Mouse (Mus musculus) kidney, postnatal 36 days (tissue): ENCODE data around the gene AC140267.1.
A peak's percentile ranks its signal among the peaks of the same experiment; 100 is the strongest.

Source experiments
- DNase-seq, 2 experiments: peaks; one replicate each; pipeline ENCODE4 v3.0.0; 2021 to 2022; ENCODE audit warnings: mixed read lengths in 2 of 2

Gene AC140267.1

GRCm38 (mm10) chr15:80235535-80235934 lies at the start of gene AC140267.1:
Gene AC140267.1 (plus strand): TSS chr15:80235835.
- DNase-seq = no peak

- DNase-seq = peak; percentile 77 to 89
Measured at GRCm38 (mm10) chr15:80188927-80189326, 46.7 kb upstream of the AC140267.1 start.

GRCm38 (mm10) chr15:80190075-80190474 lies 45.6 kb upstream of the AC140267.1 start:
- DNase-seq = peak; percentile 84 to 87

GRCm38 (mm10) chr15:80191585-80192245 lies 43.9 kb upstream of the AC140267.1 start:
- DNase-seq = peak; percentile 63 to 87

- DNase-seq = no peak
Measured at GRCm38 (mm10) chr15:80192246-80192585, 43.4 kb upstream of the AC140267.1 start.

GRCm38 (mm10) chr15:80192847-80193246 lies 42.8 kb upstream of the AC140267.1 start:
- DNase-seq = peak; percentile 56 to 59

GRCm38 (mm10) chr15:80199556-80199955 lies 36.1 kb upstream of the AC140267.1 start:
- no peak for DNase-seq

- peak; percentile 65 to 82 for DNase-seq
Measured at GRCm38 (mm10) chr15:80202111-80202775, 33.4 kb upstream of the AC140267.1 start.

GRCm38 (mm10) chr15:80203406-80203805 lies 32.2 kb upstream of the AC140267.1 start:
- DNase-seq = peak in 1 of 2 experiments; percentile 73

GRCm38 (mm10) chr15:80206057-80206565 lies 29.5 kb upstream of the AC140267.1 start:
- DNase-seq = no peak

- DNase-seq = peak; percentile 61 to 69
Measured at GRCm38 (mm10) chr15:80208446-80208845, 27.2 kb upstream of the AC140267.1 start.

GRCm38 (mm10) chr15:80213688-80214087 lies 21.9 kb upstream of the AC140267.1 start:
- DNase-seq = no peak

GRCm38 (mm10) chr15:80215716-80216479 lies 19.7 kb upstream of the AC140267.1 start:
- peak in 1 of 2 experiments; percentile 68 for DNase-seq

GRCm38 (mm10) chr15:80216480-80216820 lies 19.2 kb upstream of the AC140267.1 start:
- no peak for DNase-seq

- DNase-seq = no peak
Measured at GRCm38 (mm10) chr15:80217476-80217875, 18.2 kb upstream of the AC140267.1 start.

GRCm38 (mm10) chr15:80219211-80219610 lies 16.4 kb upstream of the AC140267.1 start:
- peak in 1 of 2 experiments; percentile 21 for DNase-seq

GRCm38 (mm10) chr15:80219705-80220657 lies 15.7 kb upstream of the AC140267.1 start:
- DNase-seq = no peak

GRCm38 (mm10) chr15:80221031-80221430 lies 14.6 kb upstream of the AC140267.1 start:
- DNase-seq = peak in 1 of 2 experiments; percentile 25

GRCm38 (mm10) chr15:80223751-80224150 lies 11.9 kb upstream of the AC140267.1 start:
- DNase-seq = no peak

- peak; percentile 61 to 89 for DNase-seq
Measured at GRCm38 (mm10) chr15:80225208-80225607, 10.4 kb upstream of the AC140267.1 start.

- peak; percentile 73 to 85 for DNase-seq
Measured at GRCm38 (mm10) chr15:80225796-80226195, 9.8 kb upstream of the AC140267.1 start.
